Mouse (Mus musculus) hindbrain, embryonic 12.5 days (tissue): ENCODE data around the gene Zc3h12c. TPM values are rescaled to one million over a fixed set of nuclear protein-coding genes. Genes with fewer than 3 reads are reported as not detected.
A peak's percentile ranks its signal among the peaks of the same experiment; 100 is the strongest.

Experiments
- ATAC-seq: fragments of 200-750 bp; cut with Nextera tagmentation; 2 replicates; pipeline ENCODE4 v1.8.0; 2017; ENCODE audit warnings: moderate TSS enrichment; ENCODE audit not compliant: low FRiP score
- H3K27ac ChIP-seq: fragments of 300-500 bp; sonication (generic); 2 replicates; pipeline ENCODE4 v1.5.1; 2016; ENCODE audit warnings: mild to moderate bottlenecking
- H3K27me3 ChIP-seq: fragments of 300-500 bp; sonication (generic); 2 replicates; pipeline ENCODE4 v1.6.1; 2016; ENCODE audit warnings: mild to moderate bottlenecking
- H3K36me3 ChIP-seq: fragments of 300-500 bp; sonication (generic); 2 replicates; pipeline ENCODE4 v1.6.1; 2016; ENCODE audit warnings: mild to moderate bottlenecking
- H3K4me1 ChIP-seq: fragments of 300-500 bp; sonication (generic); 2 replicates; pipeline ENCODE4 v1.6.1; 2016
- H3K4me2 ChIP-seq: fragments of 300-500 bp; sonication (generic); replicated peaks from 2 replicates; pipeline ENCODE4 v1.6.1; 2016; ENCODE audit warnings: mild to moderate bottlenecking
- H3K4me3 ChIP-seq: fragments of 300-500 bp; sonication (generic); 2 replicates; pipeline ENCODE4 v1.5.1; 2016; ENCODE audit warnings: mild to moderate bottlenecking
- H3K9ac ChIP-seq: fragments of 300-500 bp; sonication (generic); 2 replicates; pipeline ENCODE4 v1.6.1; 2016; ENCODE audit warnings: mild to moderate bottlenecking, moderate library complexity
- H3K9me3 ChIP-seq: fragments of 300-500 bp; sonication (generic); replicated peaks from 2 replicates; pipeline ENCODE4 v1.6.1; 2016; ENCODE audit warnings: mild to moderate bottlenecking
- WGBS: fragments of 180-500 bp; shearing (Covaris S2); methylation state at CpG from one replicate; pipeline ENCODE4 v1.1.7; 2016; 5-methylcytosine and 5-hydroxymethylcytosine counted together
- polyA plus RNA-seq: library from polyadenylated mRNA; unstranded; fragments of >200 nt; fragmentation: Nextera tagmentation; extraction: Ambion mirVana; gene quantifications from 2 replicates; pipeline ENCODE4 v1.2.1, GENCODE M21; 2016

Zc3h12c gene
- polyA plus RNA-seq, 1 experiment from 2014 or later: 8.9 TPM

- no peak for ATAC-seq
- 0 out of 2 replicates have a peak, but pooled peaks cover 3% of the 10 kb centered on the region for H3K9me3 ChIP-seq
Observed at GRCm38 (mm10) chr9:52165076-52165705, 3.2 kb downstream of the Zc3h12c start.

GRCm38 (mm10) chr9:52160512-52160911 lies 7.9 kb downstream of the Zc3h12c start:
- Histone ChIP-seq H3K9me3 (0 out of 2 replicates have a peak, but pooled peaks cover 3% of the 10 kb centered on the region), H3K36me3 (0 out of 2 replicates have a peak, but pooled peaks cover 4% of the 10 kb centered on the region), H3K27ac (no peak overlapping the region), H3K9ac (no peak overlapping the region), H3K4me3 (no peak overlapping the region), H3K4me2 (no peak overlapping the region), H3K4me1 (peaks cover 5% of the 10 kb centered on the region; the same call in 1 of the 2 replicates), H3K27me3 (no peaks in the 10 kb centered on the region)
- no peak for ATAC-seq
- WGBS: 73% methylated on average over 1 of the region's 1 CpGs

More at GRCm38 (mm10) chr9:52165076-52165705, 3.2 kb downstream of the Zc3h12c start:
- Histone ChIP-seq H3K36me3 (0 out of 2 replicates have a peak, but pooled peaks cover 4% of the 10 kb centered on the region), H3K4me1 (peaks cover 21% of the 10 kb centered on the region), H3K4me3 (no peak overlapping the region), H3K27ac (no peak overlapping the region), H3K27me3 (peaks cover 4% of the 10 kb centered on the region; the same call in 1 of the 2 replicates), H3K9ac (no peak overlapping the region), H3K4me2 (no peak overlapping the region)
- 80% methylated on average over 13 of the region's 13 CpGs for WGBS

GRCm38 (mm10) chr9:52158561-52158960 lies 9.8 kb downstream of the Zc3h12c start:
- WGBS: 87% methylated on average over 1 of the region's 1 CpGs
- H3K9me3 ChIP-seq: 0 out of 2 replicates have a peak, but pooled peaks cover 3% of the 10 kb centered on the region
- H3K4me2 ChIP-seq: no peak overlapping the region
- H3K27ac ChIP-seq: no peak overlapping the region
- H3K4me3 ChIP-seq: no peak overlapping the region
- peaks cover 15% of the 10 kb centered on the region for H3K4me1 ChIP-seq
- H3K27me3 ChIP-seq: no peaks in the 10 kb centered on the region
- H3K36me3 ChIP-seq: 0 out of 2 replicates have a peak, but pooled peaks cover 4% of the 10 kb centered on the region
- ATAC-seq: no peak
- no peak overlapping the region for H3K9ac ChIP-seq

DNA sequence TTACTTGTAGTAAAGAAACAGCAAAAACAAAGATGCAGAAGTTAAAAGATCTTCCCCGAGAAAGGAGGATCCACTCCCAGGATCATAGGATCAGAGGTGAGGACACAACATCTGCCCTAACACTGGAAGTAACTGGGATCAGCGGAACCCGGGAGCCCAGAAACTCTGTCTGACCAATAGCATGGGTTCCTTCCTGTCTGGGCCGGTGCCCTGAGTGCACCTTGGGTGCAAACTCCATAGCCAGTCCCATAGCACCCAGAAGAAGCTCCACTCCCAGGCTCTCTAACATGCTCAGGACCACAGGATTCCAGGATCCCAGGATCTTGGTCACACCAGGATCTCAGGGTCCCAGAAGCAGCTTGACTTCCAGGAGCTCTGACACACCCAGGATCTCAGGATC lies 13.0 kb downstream of the Zc3h12c start:
- Histone ChIP-seq H3K4me3 (no peak overlapping the region), H3K36me3 (no peaks in the 10 kb centered on the region), H3K4me1 (peaks cover 27% of the 10 kb centered on the region), H3K27ac (no peak overlapping the region), H3K27me3 (no peaks in the 10 kb centered on the region), H3K4me2 (no peak overlapping the region), H3K9ac (no peak overlapping the region), H3K9me3 (no peaks in the 10 kb centered on the region)
- ATAC-seq: no peak
- 91% methylated on average over 4 of the region's 4 CpGs for WGBS

GRCm38 (mm10) chr9:52154253-52154652 lies 14.1 kb downstream of the Zc3h12c start:
- Histone ChIP-seq H3K9me3 (no peaks in the 10 kb centered on the region), H3K4me3 (no peak overlapping the region), H3K9ac (no peak overlapping the region), H3K4me2 (no peak overlapping the region), H3K27ac (no peak overlapping the region), H3K27me3 (no peaks in the 10 kb centered on the region), H3K36me3 (no peaks in the 10 kb centered on the region), H3K4me1 (peaks cover 30% of the 10 kb centered on the region)
- WGBS: 69% methylated on average over 7 of the region's 7 CpGs
- no peak for ATAC-seq

GRCm38 (mm10) chr9:52152076-52152826 lies 16.1 kb downstream of the Zc3h12c start:
- no peak overlapping the region for H3K4me2 ChIP-seq
- no peak overlapping the region for H3K4me3 ChIP-seq
- no peak overlapping the region for H3K9ac ChIP-seq
- no peaks in the 10 kb centered on the region for H3K9me3 ChIP-seq
- ATAC-seq: no peak
- H3K27ac ChIP-seq: peak overlapping the region; percentile 52
- H3K36me3 ChIP-seq: no peaks in the 10 kb centered on the region
- peaks cover 37% of the 10 kb centered on the region for H3K4me1 ChIP-seq
- H3K27me3 ChIP-seq: no peaks in the 10 kb centered on the region
- 68% methylated on average over 6 of the region's 6 CpGs for WGBS

DNA sequence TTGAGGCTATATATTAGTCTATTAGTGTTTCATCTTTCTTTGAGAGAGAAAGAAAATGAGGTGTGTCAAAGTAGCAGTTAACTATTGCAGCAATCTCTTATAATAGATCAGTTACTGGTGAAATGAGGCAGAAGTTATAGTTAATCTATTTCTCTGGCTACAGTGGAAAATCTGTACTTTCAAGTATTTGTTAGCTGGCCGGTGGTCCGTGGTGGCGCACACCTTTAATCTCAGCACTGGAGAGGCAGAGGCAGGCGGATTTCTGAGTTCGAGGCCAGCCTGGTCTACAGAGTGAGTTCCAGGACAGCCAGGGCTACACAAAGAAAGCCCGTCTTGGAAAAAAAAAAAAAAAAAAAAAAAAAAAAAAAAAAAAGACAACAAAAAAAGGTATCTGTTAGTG lies 18.6 kb downstream of the Zc3h12c start:
- no peak overlapping the region for H3K9ac ChIP-seq
- H3K9me3 ChIP-seq: no peaks in the 10 kb centered on the region
- H3K27me3 ChIP-seq: no peaks in the 10 kb centered on the region
- H3K36me3 ChIP-seq: no peaks in the 10 kb centered on the region
- H3K27ac ChIP-seq: peak overlapping the region; percentile 89; the same call in 1 of the 2 replicates
- H3K4me2 ChIP-seq: peak overlapping the region; percentile 48
- H3K4me1 ChIP-seq: peaks cover 33% of the 10 kb centered on the region
- no peak for ATAC-seq
- H3K4me3 ChIP-seq: no peak overlapping the region
- WGBS: 67% methylated on average over 6 of the region's 6 CpGs

- WGBS: 14% methylated on average over 4 of the region's 4 CpGs
- Histone ChIP-seq H3K4me3 (peak overlapping the region; percentile 36), H3K4me1 (peaks cover 33% of the 10 kb centered on the region), H3K27ac (peak overlapping the region; percentile 89), H3K9ac (peak overlapping the region; percentile 51), H3K9me3 (no peaks in the 10 kb centered on the region), H3K4me2 (peak overlapping the region; percentile 48), H3K27me3 (no peaks in the 10 kb centered on the region), H3K36me3 (no peaks in the 10 kb centered on the region)
- peak; percentile 88 for ATAC-seq
Observed at GRCm38 (mm10) chr9:52149286-52149685, 19.1 kb downstream of the Zc3h12c start.

DNA sequence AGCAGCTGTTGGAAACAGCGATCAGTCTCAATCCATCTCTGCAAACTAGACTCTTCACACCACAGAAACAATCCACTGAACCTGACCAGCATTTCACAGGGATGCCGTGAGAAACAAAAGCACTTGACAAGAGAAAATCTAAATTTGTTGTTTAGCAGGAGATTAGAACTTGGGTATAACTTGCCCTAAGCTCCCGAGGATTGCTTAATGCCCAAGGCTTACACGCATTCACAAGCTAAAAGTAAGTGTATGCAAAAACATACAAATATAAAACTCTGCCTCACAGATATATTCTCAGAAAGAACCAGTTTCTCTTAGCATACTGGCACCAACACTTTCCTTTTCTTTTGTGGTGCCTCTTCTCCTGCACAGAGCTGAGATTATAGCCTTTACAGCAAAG lies 19.5 kb downstream of the Zc3h12c start:
- H3K9me3 ChIP-seq: no peaks in the 10 kb centered on the region
- H3K36me3 ChIP-seq: no peaks in the 10 kb centered on the region
- no peaks in the 10 kb centered on the region for H3K27me3 ChIP-seq
- H3K9ac ChIP-seq: peak overlapping the region; percentile 51
- ATAC-seq: no peak
- peak overlapping the region; percentile 89 for H3K27ac ChIP-seq
- H3K4me2 ChIP-seq: peak overlapping the region; percentile 48
- peaks cover 33% of the 10 kb centered on the region for H3K4me1 ChIP-seq
- 21% methylated on average over 4 of the region's 4 CpGs for WGBS
- peak overlapping the region; percentile 36 for H3K4me3 ChIP-seq

GRCm38 (mm10) chr9:52148311-52148710 lies 20.1 kb downstream of the Zc3h12c start:
- Histone ChIP-seq H3K4me3 (peak overlapping the region; percentile 36), H3K4me1 (peaks cover 29% of the 10 kb centered on the region), H3K27me3 (no peaks in the 10 kb centered on the region), H3K9me3 (no peaks in the 10 kb centered on the region), H3K27ac (peak overlapping the region; percentile 89), H3K4me2 (peak overlapping the region; percentile 48), H3K36me3 (no peaks in the 10 kb centered on the region), H3K9ac (peak overlapping the region; percentile 51; the same call in 1 of the 2 replicates)
- WGBS: 18% methylated on average over 3 of the region's 3 CpGs
- peak; percentile 35; the same call in 1 of the 2 replicates for ATAC-seq

DNA sequence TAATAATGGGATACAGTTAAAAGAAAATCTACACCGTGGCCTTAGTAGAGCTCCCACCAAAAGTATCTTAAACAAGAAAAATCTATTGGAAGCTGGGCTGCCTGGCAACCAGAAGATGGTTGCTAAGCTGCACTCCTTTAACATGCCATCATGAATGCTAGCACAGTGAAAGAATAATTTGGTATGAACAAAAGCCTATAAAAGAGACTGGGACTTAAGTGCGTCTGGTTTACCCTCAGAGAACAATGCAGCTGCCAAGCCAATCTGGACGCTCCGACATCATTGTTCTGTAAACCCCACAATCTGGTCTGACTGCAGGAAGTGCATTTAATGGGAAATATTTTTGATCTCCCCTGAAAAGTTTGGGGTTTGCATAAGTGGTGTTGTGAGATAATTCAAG lies 22.1 kb downstream of the Zc3h12c start:
- Histone ChIP-seq H3K36me3 (no peaks in the 10 kb centered on the region), H3K9me3 (no peaks in the 10 kb centered on the region), H3K4me1 (peaks cover 22% of the 10 kb centered on the region), H3K27ac (peak overlapping the region; percentile 80), H3K4me2 (peak overlapping the region; percentile 44), H3K27me3 (no peaks in the 10 kb centered on the region), H3K9ac (no peak overlapping the region; the same call in 1 of the 2 replicates), H3K4me3 (peak overlapping the region; percentile 19)
- 23% methylated on average over 4 of the region's 4 CpGs for WGBS
- ATAC-seq: peak; percentile 73; the same call in 1 of the 2 replicates

GRCm38 (mm10) chr9:52132771-52133170 lies 35.6 kb downstream of the Zc3h12c start:
- Histone ChIP-seq H3K9me3 (no peaks in the 10 kb centered on the region), H3K27me3 (no peaks in the 10 kb centered on the region), H3K4me2 (no peak overlapping the region), H3K27ac (no peak overlapping the region), H3K4me1 (peaks cover 2% of the 10 kb centered on the region; the same call in 1 of the 2 replicates), H3K9ac (no peak overlapping the region), H3K36me3 (peaks cover 5% of the 10 kb centered on the region; the same call in 1 of the 2 replicates), H3K4me3 (no peak overlapping the region)
- no peak for ATAC-seq
- 83% methylated on average over 2 of the region's 2 CpGs for WGBS
